Mouse (Mus musculus) brain, embryonic 14.5 days (tissue): ENCODE data around the gene Rimklb.

ENCODE experiments used
- CTCF ChIP-seq: fragments of 200-500 bp; IDR thresholded peaks from 2 replicates; pipeline ENCODE4 v1.5.1; 2012; ENCODE audit warnings: inconsistent platforms, mild to moderate bottlenecking, moderate library complexity, borderline replicate concordance; ENCODE audit not compliant: insufficient read depth, insufficient read length; ENCODE audit errors: extremely low read depth
- POLR2A ChIP-seq: fragments of 200-500 bp; IDR thresholded peaks from 2 replicates; pipeline ENCODE4 v1.6.1; 2012; ENCODE audit warnings: mild to moderate bottlenecking, inconsistent platforms, borderline replicate concordance; ENCODE audit not compliant: poor library complexity, insufficient read depth, insufficient read length, severe bottlenecking; ENCODE audit errors: extremely low read depth

GRCm38 (mm10) chr6:122458946-122459693 is 39.4 kb downstream of the Rimklb start:
- TF ChIP-seq CTCF: no peak
- TF ChIP-seq POLR2A: no peak
